Mouse (Mus musculus) neural tube, embryonic 12.5 days (tissue): Measurements from ENCODE around the gene Slc6a1. TPM values are rescaled to one million over a fixed set of nuclear protein-coding genes. Genes with fewer than 3 reads are reported as not detected.

ENCODE experiments used
- ATAC-seq: fragments of 200-750 bp; cut with Nextera tagmentation; 2 replicates; pipeline ENCODE4 v1.8.0; 2017; ENCODE audit warnings: low read depth, mild to moderate bottlenecking, moderate TSS enrichment, moderate library complexity; ENCODE audit not compliant: low FRiP score
- H3K27ac ChIP-seq: fragments of 300-500 bp; sonication (generic); 2 replicates; pipeline ENCODE4 v1.5.1; 2016
- H3K27me3 ChIP-seq: fragments of 300-500 bp; sonication (generic); replicated peaks from 2 replicates; pipeline ENCODE4 v1.6.1; 2016; ENCODE audit warnings: mild to moderate bottlenecking
- H3K36me3 ChIP-seq: fragments of 300-500 bp; sonication (generic); 2 replicates; pipeline ENCODE4 v1.6.1; 2016; ENCODE audit warnings: mild to moderate bottlenecking
- H3K4me1 ChIP-seq: fragments of 300-500 bp; sonication (generic); 2 replicates; pipeline ENCODE4 v1.6.1; 2016
- H3K4me2 ChIP-seq: fragments of 300-500 bp; sonication (generic); replicated peaks from 2 replicates; pipeline ENCODE4 v1.6.1; 2016; ENCODE audit warnings: mild to moderate bottlenecking
- H3K4me3 ChIP-seq: fragments of 300-500 bp; sonication (generic); 2 replicates; pipeline ENCODE4 v1.5.1; 2016
- H3K9ac ChIP-seq: fragments of 300-500 bp; sonication (generic); 2 replicates; pipeline ENCODE4 v1.6.1; 2016; ENCODE audit warnings: mild to moderate bottlenecking
- H3K9me3 ChIP-seq: fragments of 300-500 bp; sonication (generic); 2 replicates; pipeline ENCODE4 v1.6.1; 2016; ENCODE audit warnings: mild to moderate bottlenecking
- WGBS: fragments of 180-500 bp; shearing (Covaris S2); methylation state at CpG from one replicate; pipeline ENCODE4 v1.1.7; 2016; 5-methylcytosine and 5-hydroxymethylcytosine counted together
- polyA plus RNA-seq: library from polyadenylated mRNA; unstranded; fragments of >200 nt; fragmentation: Nextera tagmentation; extraction: Ambion mirVana; gene quantifications from 2 replicates; pipeline ENCODE4 v1.2.1, GENCODE M21; 2016

Gene Slc6a1
- polyA plus RNA-seq, 1 experiment from 2014 or later = 32.4 TPM

- H3K4me3 ChIP-seq = no peak overlapping the region
- H3K4me2 ChIP-seq = no peak overlapping the region
- ATAC-seq = no peak
- no peaks in the 10 kb centered on the region for H3K36me3 ChIP-seq
- H3K27me3 ChIP-seq = 0 out of 2 replicates have a peak, but pooled peaks cover 3% of the 10 kb centered on the region
- 53% methylated on average over 8 of the region's 8 CpGs for WGBS
- no peaks in the 10 kb centered on the region for H3K9me3 ChIP-seq
- no peak overlapping the region for H3K9ac ChIP-seq
- no peak overlapping the region for H3K27ac ChIP-seq
- H3K4me1 ChIP-seq = peaks cover 77% of the 10 kb centered on the region
Measured at GRCm38 (mm10) chr6:114293511-114293910, 11.1 kb downstream of the Slc6a1 start.

GRCm38 (mm10) chr6:114295086-114295485 lies 12.7 kb downstream of the Slc6a1 start:
- H3K27ac ChIP-seq = no peak overlapping the region
- no peak overlapping the region for H3K4me2 ChIP-seq
- 0 out of 2 replicates have a peak, but pooled peaks cover 3% of the 10 kb centered on the region for H3K27me3 ChIP-seq
- peaks cover 62% of the 10 kb centered on the region for H3K4me1 ChIP-seq
- WGBS = 85% methylated on average over 4 of the region's 4 CpGs
- no peaks in the 10 kb centered on the region for H3K9me3 ChIP-seq
- no peak overlapping the region for H3K4me3 ChIP-seq
- no peak overlapping the region for H3K9ac ChIP-seq
- ATAC-seq = no peak
- H3K36me3 ChIP-seq = no peaks in the 10 kb centered on the region

- Histone ChIP-seq H3K4me3 (no peak overlapping the region), H3K27me3 (0 out of 2 replicates have a peak, but pooled peaks cover 3% of the 10 kb centered on the region), H3K36me3 (peaks cover 1% of the 10 kb centered on the region; the same call in 1 of the 2 replicates), H3K4me1 (peaks cover 45% of the 10 kb centered on the region), H3K9ac (no peak overlapping the region), H3K27ac (peak overlapping the region; percentile 59; the same call in 1 of the 2 replicates), H3K4me2 (peak overlapping the region; percentile 24), H3K9me3 (no peaks in the 10 kb centered on the region)
- ATAC-seq = peak; percentile 81
- WGBS = 26% methylated on average over 10 of the region's 10 CpGs
Measured at GRCm38 (mm10) chr6:114297260-114298002, 15.0 kb downstream of the Slc6a1 start.

GRCm38 (mm10) chr6:114299699-114300098 lies 17.3 kb downstream of the Slc6a1 start:
- peaks cover 27% of the 10 kb centered on the region for H3K4me1 ChIP-seq
- ATAC-seq = no peak

GRCm38 (mm10) chr6:114300737-114301136 lies 18.3 kb downstream of the Slc6a1 start:
- Histone ChIP-seq H3K4me3 (no peak overlapping the region), H3K4me1 (peaks cover 27% of the 10 kb centered on the region), H3K9ac (no peak overlapping the region), H3K9me3 (no peaks in the 10 kb centered on the region), H3K27me3 (no peaks in the 10 kb centered on the region; the same call in 1 of the 2 replicates), H3K4me2 (no peak overlapping the region), H3K27ac (no peak overlapping the region), H3K36me3 (peaks cover 17% of the 10 kb centered on the region; the same call in 1 of the 2 replicates)
- 66% methylated on average over 11 of the region's 11 CpGs for WGBS
- ATAC-seq = no peak

More at GRCm38 (mm10) chr6:114299699-114300098, 17.3 kb downstream of the Slc6a1 start:
- no peak overlapping the region for H3K9ac ChIP-seq
- H3K36me3 ChIP-seq = peaks cover 11% of the 10 kb centered on the region; the same call in 1 of the 2 replicates
- H3K4me2 ChIP-seq = no peak overlapping the region
- no peaks in the 10 kb centered on the region for H3K9me3 ChIP-seq
- 89% methylated on average over 5 of the region's 5 CpGs for WGBS
- no peak overlapping the region for H3K4me3 ChIP-seq
- no peaks in the 10 kb centered on the region; the same call in 1 of the 2 replicates for H3K27me3 ChIP-seq
- H3K27ac ChIP-seq = no peak overlapping the region

- no peak for ATAC-seq
- H3K9me3 ChIP-seq = no peaks in the 10 kb centered on the region
- whole genome bisulfite sequencing = 89% methylated on average over 6 of the region's 6 CpGs
- H3K4me1 ChIP-seq = peaks cover 4% of the 10 kb centered on the region; the same call in 1 of the 2 replicates
- no peak overlapping the region for H3K9ac ChIP-seq
- no peak overlapping the region for H3K4me3 ChIP-seq
- H3K4me2 ChIP-seq = no peak overlapping the region
- H3K27ac ChIP-seq = no peak overlapping the region
- peaks cover 28% of the 10 kb centered on the region for H3K36me3 ChIP-seq
- peaks cover 7% of the 10 kb centered on the region for H3K27me3 ChIP-seq
Measured at GRCm38 (mm10) chr6:114304668-114305067, 22.2 kb downstream of the Slc6a1 start.

- Histone ChIP-seq H3K4me2 (no peak overlapping the region), H3K36me3 (no peaks in the 10 kb centered on the region), H3K4me3 (no peak overlapping the region), H3K9ac (no peak overlapping the region), H3K4me1 (no peaks in the 10 kb centered on the region), H3K9me3 (no peaks in the 10 kb centered on the region), H3K27ac (no peak overlapping the region), H3K27me3 (no peaks in the 10 kb centered on the region)
- WGBS = 50% methylated on average over 5 of the region's 5 CpGs
- no peak for ATAC-seq
Measured at GRCm38 (mm10) chr6:114320511-114320910, 38.1 kb downstream of the Slc6a1 start.

GRCm38 (mm10) chr6:114321146-114321545 lies 38.7 kb downstream of the Slc6a1 start:
- no peaks in the 10 kb centered on the region for H3K9me3 ChIP-seq
- no peaks in the 10 kb centered on the region for H3K4me1 ChIP-seq
- H3K36me3 ChIP-seq = no peaks in the 10 kb centered on the region
- H3K27ac ChIP-seq = no peak overlapping the region
- no peak for ATAC-seq
- H3K4me2 ChIP-seq = no peak overlapping the region
- H3K9ac ChIP-seq = no peak overlapping the region
- no peaks in the 10 kb centered on the region for H3K27me3 ChIP-seq
- no peak overlapping the region for H3K4me3 ChIP-seq
- WGBS = 93% methylated on average over 3 of the region's 3 CpGs

- 86% methylated on average over 3 of the region's 3 CpGs for WGBS
- H3K36me3 ChIP-seq = no peaks in the 10 kb centered on the region
- no peaks in the 10 kb centered on the region for H3K9me3 ChIP-seq
- no peak for ATAC-seq
- H3K27me3 ChIP-seq = no peaks in the 10 kb centered on the region
- no peaks in the 10 kb centered on the region for H3K4me1 ChIP-seq
- H3K4me2 ChIP-seq = no peak overlapping the region
- no peak overlapping the region for H3K9ac ChIP-seq
- H3K4me3 ChIP-seq = no peak overlapping the region
- no peak overlapping the region for H3K27ac ChIP-seq
Measured at GRCm38 (mm10) chr6:114322914-114323313, 40.5 kb downstream of the Slc6a1 start.

- H3K9me3 ChIP-seq = no peaks in the 10 kb centered on the region
- H3K9ac ChIP-seq = no peak overlapping the region
- H3K36me3 ChIP-seq = no peaks in the 10 kb centered on the region
- no peak overlapping the region for H3K4me3 ChIP-seq
- H3K4me2 ChIP-seq = no peak overlapping the region
- WGBS = 86% methylated on average over 5 of the region's 5 CpGs
- no peaks in the 10 kb centered on the region for H3K27me3 ChIP-seq
- no peak overlapping the region for H3K27ac ChIP-seq
- no peak for ATAC-seq
- H3K4me1 ChIP-seq = peaks cover 11% of the 10 kb centered on the region
Measured at GRCm38 (mm10) chr6:114324808-114325207, 42.4 kb downstream of the Slc6a1 start.

GRCm38 (mm10) chr6:114329597-114330470 lies 47.4 kb downstream of the Slc6a1 start:
- 45% methylated on average over 8 of the region's 8 CpGs for WGBS
- H3K36me3 ChIP-seq = no peaks in the 10 kb centered on the region
- peaks cover 16% of the 10 kb centered on the region for H3K4me1 ChIP-seq
- H3K4me3 ChIP-seq = no peak overlapping the region
- no peaks in the 10 kb centered on the region for H3K9me3 ChIP-seq
- no peak overlapping the region for H3K27ac ChIP-seq
- H3K27me3 ChIP-seq = no peaks in the 10 kb centered on the region
- H3K4me2 ChIP-seq = no peak overlapping the region
- H3K9ac ChIP-seq = no peak overlapping the region
- ATAC-seq = peak; percentile 86

GRCm38 (mm10) chr6:114331926-114332325 lies 49.5 kb downstream of the Slc6a1 start:
- H3K27ac ChIP-seq = no peak overlapping the region
- H3K27me3 ChIP-seq = no peaks in the 10 kb centered on the region
- H3K4me1 ChIP-seq = peaks cover 19% of the 10 kb centered on the region
- WGBS = 88% methylated on average over 7 of the region's 7 CpGs
- no peak for ATAC-seq
- H3K9ac ChIP-seq = no peak overlapping the region
- no peak overlapping the region for H3K4me3 ChIP-seq
- no peaks in the 10 kb centered on the region for H3K36me3 ChIP-seq
- no peak overlapping the region for H3K4me2 ChIP-seq
- H3K9me3 ChIP-seq = no peaks in the 10 kb centered on the region
